In genomic region chr2:128748171-128748570, GRCm38 (mm10) we compare ENCODE assay signal across 20 mouse cellular contexts. TPM values are rescaled to one million over a fixed set of nuclear protein-coding genes. Genes with fewer than 3 reads are reported as not detected.
DNase-seq lines count a peak whose midpoint lies in the region; ATAC-seq and TF ChIP-seq lines count a peak whose summit lies in the region.
"Had no signal": no experiment of that assay in that cellular context is flagged by ENCODE, and none has a peak within 500 bp of the region (broad histone marks: within the 10 kb centered on the region; RNA-seq: fewer than 3 reads in every experiment).

No protein-coding gene starts in this region.

- H3K27me3 ChIP-seq in heart, postnatal 0 days (ENCODE audit: control insufficient read depth, insufficient read depth, low read length): no peaks in the 10 kb centered on the region
- no peaks in the 10 kb centered on the region for H3K27me3 ChIP-seq in heart, embryonic 11.5 days (ENCODE audit: control insufficient read depth, insufficient read depth, low read length)
- no peaks in the 10 kb centered on the region for H3K27me3 ChIP-seq in lung, postnatal 0 days (replicated peaks; ENCODE audit: insufficient read depth, low read length)
- H3K27me3 ChIP-seq: embryonic facial prominence, embryonic 15.5 days; heart, embryonic 15.5 days had no signal

- peaks cover 23% of the 10 kb centered on the region for H3K4me1 ChIP-seq in heart, postnatal 0 days (ENCODE audit: control insufficient read depth, insufficient read depth)
- peaks cover 34% of the 10 kb centered on the region for H3K4me1 ChIP-seq in heart, embryonic 11.5 days (ENCODE audit: control insufficient read depth, insufficient read depth, low read length)
- peaks cover 17% of the 10 kb centered on the region for H3K4me1 ChIP-seq in lung, postnatal 0 days (ENCODE audit: insufficient read depth, low read depth, low read length)
- peaks cover 83% of the 10 kb centered on the region for H3K4me1 ChIP-seq in bone marrow macrophage, adult 2 months (ENCODE audit: control insufficient read depth, insufficient read depth, low read length)
- peaks cover 37% of the 10 kb centered on the region for H3K4me1 ChIP-seq in brown adipose tissue, adult 24 weeks (ENCODE audit: control insufficient read depth, insufficient read depth, insufficient read length, low read length)

- intact Hi-C loops in left cerebral cortex, postnatal 36 days (cut with DNase I): loop anchor here (5.0 kb wide), 1 partner anchor 51 kb away; the partner anchor contains the start of gene Mertk

- no peak for TF ChIP-seq CTCF in heart, postnatal 0 days (IDR thresholded peaks at IDR 0.05; ENCODE audit: low read depth)
- TF ChIP-seq CTCF in lung, postnatal 0 days (IDR thresholded peaks at IDR 0.05): no peak
- no peak for TF ChIP-seq CTCF in bone marrow macrophage, adult 2 months (IDR thresholded peaks at IDR 0.05; ENCODE audit: low read depth, low read length)

- no peak for ATAC-seq in heart, postnatal 0 days (ENCODE audit: insufficient read depth, low read depth)
- no peak for ATAC-seq in heart, embryonic 11.5 days (replicated peaks; ENCODE audit: insufficient number of reproducible peaks, low FRiP score, low TSS enrichment)
- no peak for ATAC-seq in lung, postnatal 0 days
- ATAC-seq: forebrain, embryonic 14.5 days had no signal

- no peak overlapping the region for H3K4me3 ChIP-seq in heart, postnatal 0 days (ENCODE audit: low read depth, low read length)
- H3K4me3 ChIP-seq in heart, embryonic 11.5 days (ENCODE audit: low read depth, low read length): no peak overlapping the region
- no peak overlapping the region for H3K4me3 ChIP-seq in lung, postnatal 0 days (ENCODE audit: low read depth, low read length)
- no peak overlapping the region for H3K4me3 ChIP-seq in bone marrow macrophage, adult 2 months (ENCODE audit: insufficient read depth, low read length)
- H3K4me3 ChIP-seq in brown adipose tissue, adult 24 weeks (ENCODE audit: insufficient read depth, low read depth, low read length): no peak overlapping the region
- H3K4me3 ChIP-seq: embryonic facial prominence, embryonic 15.5 days; erythroblast, embryonic 14.5 days; forebrain, embryonic 10.5 days; heart, embryonic 15.5 days; hindbrain, embryonic 10.5 days had no signal

- no peak for TF ChIP-seq EP300 in heart, postnatal 0 days (IDR thresholded peaks at IDR 0.05; ENCODE audit: low read depth)
- no peak for TF ChIP-seq EP300 in lung, postnatal 0 days (IDR thresholded peaks at IDR 0.05)

- peak overlapping the region; percentile 28; the same call in 1 of the 2 replicates for H3K27ac ChIP-seq in heart, postnatal 0 days (ENCODE audit: low read depth)
- no peak overlapping the region for H3K27ac ChIP-seq in heart, embryonic 11.5 days (ENCODE audit: low read depth, low read length)
- H3K27ac ChIP-seq in lung, postnatal 0 days (ENCODE audit: low read length): peak overlapping the region; percentile 83; the same call in 1 of the 2 replicates
- peak overlapping the region; percentile 72 for H3K27ac ChIP-seq in bone marrow macrophage, adult 2 months (ENCODE audit: insufficient read depth, low read depth, low read length)
- peak overlapping the region; percentile 68 for H3K27ac ChIP-seq in brown adipose tissue, adult 24 weeks (replicated peaks; ENCODE audit: low read depth, low read length)
- H3K27ac ChIP-seq: forebrain, embryonic 10.5 days; hindbrain, embryonic 10.5 days; hindbrain, embryonic 14.5 days had no signal

- H3K4me2 ChIP-seq in heart, postnatal 0 days (ENCODE audit: low read depth, low read length): no peak overlapping the region
- no peak overlapping the region for H3K4me2 ChIP-seq in heart, embryonic 11.5 days
- H3K4me2 ChIP-seq in lung, postnatal 0 days (replicated peaks; ENCODE audit: low read depth, low read length): no peak overlapping the region
- H3K4me2 ChIP-seq: embryonic facial prominence, embryonic 15.5 days; heart, embryonic 15.5 days; hindbrain, embryonic 14.5 days had no signal

- TF ChIP-seq POLR2A in bone marrow macrophage, adult 2 months (IDR thresholded peaks at IDR 0.05; ENCODE audit: borderline replicate concordance, low read depth, low read length): no peak

- no peaks in the 10 kb centered on the region for H3K36me3 ChIP-seq in heart, postnatal 0 days (replicated peaks; ENCODE audit: control insufficient read depth, insufficient read depth, low read length)
- H3K36me3 ChIP-seq in heart, embryonic 11.5 days (ENCODE audit: control insufficient read depth, insufficient read depth, low read length): no peaks in the 10 kb centered on the region
- no peaks in the 10 kb centered on the region for H3K36me3 ChIP-seq in lung, postnatal 0 days (ENCODE audit: insufficient read depth, low read length)
- H3K36me3 ChIP-seq: heart, embryonic 15.5 days had no signal

- H3K9ac ChIP-seq in heart, postnatal 0 days (replicated peaks; ENCODE audit: low read depth, low read length): no peak overlapping the region
- H3K9ac ChIP-seq in heart, embryonic 11.5 days (ENCODE audit: low read depth, low read length): no peak overlapping the region
- no peak overlapping the region for H3K9ac ChIP-seq in lung, postnatal 0 days (replicated peaks; ENCODE audit: low read depth)
- H3K9ac ChIP-seq: embryonic facial prominence, embryonic 15.5 days; heart, embryonic 15.5 days; hindbrain, embryonic 14.5 days had no signal

- H3K9me3 ChIP-seq in heart, postnatal 0 days (replicated peaks; ENCODE audit: control insufficient read depth, low read length): no peaks in the 10 kb centered on the region
- H3K9me3 ChIP-seq in heart, embryonic 11.5 days (replicated peaks; ENCODE audit: control insufficient read depth, low read length): no peaks in the 10 kb centered on the region
- H3K9me3 ChIP-seq in lung, postnatal 0 days (ENCODE audit: low read length): no peaks in the 10 kb centered on the region
- H3K9me3 ChIP-seq: embryonic facial prominence, embryonic 15.5 days; forebrain, embryonic 10.5 days; heart, embryonic 15.5 days; hindbrain, embryonic 10.5 days had no signal

- 66% methylated on average over 6 of the region's 6 CpGs for WGBS in heart, postnatal 0 days
- 60% methylated on average over 6 of the region's 6 CpGs for WGBS in heart, embryonic 11.5 days (ENCODE audit: insufficient replicate concordance)
- 70% methylated on average over 6 of the region's 6 CpGs for WGBS in lung, postnatal 0 days

- no peak for DNase-seq in heart, postnatal 0 days (ENCODE audit: low spot score)
- no peak for DNase-seq in lung, postnatal 0 days (ENCODE audit: low spot score)
- no peak for DNase-seq in lung, postnatal 36 days
- no peak for DNase-seq in left cerebral cortex, postnatal 36 days (ENCODE audit: low spot score in 2 of 2)
- DNase-seq: adrenal gland, adult 2 months; adrenal gland, postnatal 25 days; cerebellum, adult 11 months; cerebellum, adult 8-10 months; cerebellum, postnatal 14 days; embryo, embryonic 11 days had no signal

RNA-seq across cellular contexts. Expression of gene Mertk, which starts 49.4 kb away (rescaled TPM):
- total RNA-seq in heart, postnatal 0 days (2014; rRNA removed; ENCODE audit: low replicate concordance): 4.6 and 6.1 TPM in 2 replicates
- 2.3 TPM in 2 replicates for polyA plus RNA-seq in heart, postnatal 0 days (2015; fragmentation: Nextera tagmentation; extraction: Ambion mirVana)
- polyA plus RNA-seq in heart, embryonic 11.5 days (2014; fragmentation: Nextera tagmentation; extraction: Ambion mirVana): 3.9 and 4.1 TPM in 2 replicates
- polyA plus RNA-seq in lung, postnatal 0 days (2015; fragmentation: Nextera tagmentation; extraction: Ambion mirVana): 8.3 and 10.4 TPM in 2 replicates
- polyA plus RNA-seq in bone marrow macrophage, adult 2 months (2012; ENCODE audit: insufficient read depth, insufficient read length, missing spikeins): 52.5 and 53.2 TPM in 2 replicates
- polyA plus RNA-seq in brown adipose tissue, adult 24 weeks (2012; ENCODE audit: insufficient read depth, insufficient read length, missing spikeins): 2.4 and 3.0 TPM in 2 replicates
- total RNA-seq in left cerebral cortex, postnatal 36 days (2021): 10 to 100 TPM; 30.4 to 40.0 TPM
